Mouse (Mus musculus): ENCODE data around the gene Phf14.
"Not testable (repeated sequence)": the region's sequence is repeated elsewhere in the genome, so short reads cannot be mapped to it uniquely, and the experiment has no call there.

Phf14 gene

DNA sequence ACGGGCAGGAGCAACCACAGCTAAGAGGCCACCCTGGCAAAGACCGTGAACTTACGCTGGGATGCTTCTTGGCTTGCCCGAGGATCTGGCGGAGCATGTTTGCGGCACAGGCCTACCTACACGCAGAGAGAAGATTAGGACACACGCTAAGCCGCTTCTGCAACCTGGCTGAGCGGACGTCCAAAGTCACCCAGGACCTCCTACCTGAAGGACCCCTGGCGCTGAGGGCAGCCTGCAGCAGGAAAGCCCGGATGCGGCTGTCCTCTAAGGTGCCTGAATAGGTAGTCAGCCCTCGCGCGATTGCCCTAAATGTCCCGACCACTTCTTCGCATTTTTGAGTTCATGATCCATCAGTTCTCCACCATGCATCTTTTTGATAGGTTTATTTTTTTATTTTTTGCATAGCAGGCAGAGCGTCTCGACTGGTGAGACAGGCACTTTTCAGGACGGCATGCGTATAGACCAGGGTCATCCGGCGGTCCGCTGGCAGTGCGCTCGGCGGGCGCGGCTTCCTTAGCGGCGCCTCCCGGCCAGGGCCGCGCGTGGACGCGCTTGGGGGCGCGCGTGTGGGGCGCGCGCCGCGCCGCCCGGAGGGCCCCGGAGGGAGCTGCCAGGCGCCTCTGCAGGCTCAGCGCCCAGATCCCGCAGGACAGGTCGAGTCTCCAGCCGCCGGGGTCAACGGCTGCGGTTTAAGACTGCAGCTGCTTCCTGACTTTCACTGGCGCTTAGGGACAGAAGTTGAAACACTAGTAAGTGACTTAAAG lies at the start of gene Phf14, which contains the start of gene Ndufa4:
Gene Phf14, plus strand, starts transcription at position 541 of the 764 bp plus-strand sequence.
Gene Ndufa4, minus strand, starts transcription at position 229 of the 764 bp plus-strand sequence.
- DNase-seq: peak; percentile 96

- not testable (repeated sequence) for DNase-seq
These were observed 32.2 kb upstream of the Phf14 start for GRCm38 (mm10) chr6:11875364-11875763.

GRCm38 (mm10) chr6:11900809-11901310 lies 6.7 kb upstream of the Phf14 start:
- no peak for DNase-seq

DNA sequence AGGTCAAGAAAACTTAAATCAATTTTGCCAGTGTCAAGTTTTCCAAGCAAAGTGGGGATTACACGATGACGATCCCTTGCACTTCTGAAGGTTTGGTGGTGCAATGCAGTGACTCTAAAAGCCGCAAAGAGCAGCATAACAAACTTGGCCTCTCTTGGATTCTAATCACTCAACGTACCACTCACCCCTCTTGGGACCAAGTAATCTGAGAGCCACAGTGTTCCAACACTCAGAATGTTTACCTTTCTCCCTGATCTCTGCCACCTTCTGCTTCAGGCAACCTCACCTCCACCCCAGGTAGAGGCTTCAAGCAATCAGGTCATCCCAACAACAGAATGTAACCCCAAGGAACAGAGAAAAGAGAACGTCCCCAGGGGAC lies 730 bp upstream of the Phf14 start:
- no peak for DNase-seq

DNA sequence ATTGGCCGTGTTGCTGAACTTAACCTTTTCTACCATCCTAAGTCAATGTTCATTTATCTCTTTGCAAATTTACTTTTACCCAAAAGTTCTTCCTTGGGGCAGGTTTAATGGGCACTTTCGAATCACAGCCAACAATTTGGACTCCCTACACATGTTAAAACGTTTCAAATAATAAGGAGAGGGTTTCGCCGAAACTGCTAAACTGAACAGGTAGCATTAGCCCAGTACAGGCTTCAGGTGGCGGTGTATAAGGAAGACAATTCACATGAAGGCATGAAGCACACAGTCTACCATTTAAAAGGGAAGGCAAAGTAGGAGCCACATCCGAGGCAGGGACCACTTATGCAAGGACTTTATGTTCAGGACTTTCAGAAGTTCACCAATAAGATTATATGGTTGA lies 561 bp downstream of the Phf14 start:
- no peak for DNase-seq

GRCm38 (mm10) chr6:11925496-11926041 lies 18.0 kb downstream of the Phf14 start:
- DNase-seq: peak; percentile 85

DNA sequence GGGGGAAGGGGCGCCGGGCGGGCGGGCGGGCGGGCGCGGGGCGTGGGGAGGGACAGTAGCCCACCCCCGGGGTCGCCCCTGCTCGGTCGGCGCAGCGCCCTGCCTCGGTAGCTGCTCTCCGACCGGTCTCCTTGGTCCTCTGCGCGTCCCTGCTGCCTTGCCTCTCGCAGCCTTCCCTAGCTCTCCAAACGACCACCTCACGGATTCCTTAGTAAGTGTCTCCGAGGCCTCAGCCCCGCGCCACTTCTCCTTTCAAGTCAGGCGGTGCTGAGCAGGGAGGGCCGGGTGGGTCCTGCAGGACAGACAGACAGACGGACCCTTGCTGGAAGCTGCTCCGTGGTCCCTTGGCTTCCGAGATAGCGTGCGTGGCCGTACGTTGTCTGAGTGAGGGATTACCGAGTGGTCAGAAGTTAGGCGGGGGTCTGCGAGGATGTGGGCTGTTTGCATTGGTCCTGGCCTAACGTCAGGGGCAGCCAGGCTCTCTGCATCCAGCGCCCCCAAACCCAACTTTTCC lies 18.5 kb downstream of the Phf14 start:
- DNase-seq: peak; percentile 35

GRCm38 (mm10) chr6:11927485-11927884 lies 19.9 kb downstream of the Phf14 start:
- no peak for DNase-seq

DNA sequence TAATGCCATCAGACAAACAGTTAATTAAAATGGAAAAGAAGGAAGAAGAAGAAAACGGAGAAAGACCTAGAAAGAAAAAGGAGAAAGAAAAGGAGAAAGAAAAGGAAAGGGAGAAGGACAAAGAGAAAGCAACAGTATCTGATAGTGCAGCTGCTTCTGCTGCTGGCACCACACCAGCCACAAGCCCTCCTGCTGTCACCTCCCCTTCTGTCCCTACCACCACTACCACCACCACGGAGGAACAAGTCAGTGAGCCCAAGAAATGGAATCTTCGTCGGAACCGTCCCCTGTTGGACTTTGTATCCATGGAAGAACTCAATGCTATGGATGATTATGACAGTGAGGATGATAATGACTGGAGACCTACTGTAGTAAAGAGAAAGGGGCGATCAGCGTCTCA lies 25.8 kb downstream of the Phf14 start:
- no peak for DNase-seq

DNA sequence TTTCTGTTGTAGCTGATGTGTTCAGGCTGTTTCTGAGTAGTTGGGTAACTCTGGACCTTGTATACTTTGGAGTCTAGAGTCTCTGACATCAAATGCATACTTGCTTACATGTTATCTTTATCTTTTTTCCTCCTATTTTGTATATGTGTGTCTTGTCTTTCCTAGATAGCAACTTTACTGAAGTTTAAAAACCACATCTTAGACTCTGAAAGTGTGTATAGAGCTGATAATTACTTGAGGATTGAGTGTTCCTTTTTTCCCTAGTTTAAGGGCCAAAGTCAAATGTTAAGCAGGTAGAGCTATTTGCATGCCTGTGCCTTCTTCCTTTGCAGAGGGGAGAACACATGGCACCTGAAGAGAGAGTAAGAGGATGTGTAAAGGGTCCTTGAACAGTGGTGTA lies 33.3 kb downstream of the Phf14 start:
- no peak for DNase-seq

DNA sequence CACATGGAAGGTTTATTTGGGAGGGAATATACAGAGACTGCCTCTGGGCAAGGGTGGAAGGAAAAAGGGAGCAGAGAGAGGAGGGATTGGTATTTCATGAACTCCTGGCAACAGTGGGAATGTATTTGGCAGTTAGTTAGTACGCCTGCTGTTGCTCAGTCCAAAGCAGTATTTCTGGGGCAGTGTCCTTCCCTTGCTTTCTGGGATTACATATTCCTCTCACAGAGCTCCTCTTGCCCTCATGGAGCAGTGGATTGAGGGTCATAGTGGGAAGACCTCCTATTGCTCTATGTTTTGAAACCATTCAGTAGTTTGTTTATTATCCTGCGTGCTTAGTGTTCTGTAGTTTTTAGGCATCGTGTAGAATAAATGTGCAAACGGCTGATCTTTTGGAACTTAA lies 34.5 kb downstream of the Phf14 start:
- DNase-seq: peak; percentile 16

- DNase-seq: no peak
These were observed 40.5 kb downstream of the Phf14 start for GRCm38 (mm10) chr6:11948100-11948499.

DNA sequence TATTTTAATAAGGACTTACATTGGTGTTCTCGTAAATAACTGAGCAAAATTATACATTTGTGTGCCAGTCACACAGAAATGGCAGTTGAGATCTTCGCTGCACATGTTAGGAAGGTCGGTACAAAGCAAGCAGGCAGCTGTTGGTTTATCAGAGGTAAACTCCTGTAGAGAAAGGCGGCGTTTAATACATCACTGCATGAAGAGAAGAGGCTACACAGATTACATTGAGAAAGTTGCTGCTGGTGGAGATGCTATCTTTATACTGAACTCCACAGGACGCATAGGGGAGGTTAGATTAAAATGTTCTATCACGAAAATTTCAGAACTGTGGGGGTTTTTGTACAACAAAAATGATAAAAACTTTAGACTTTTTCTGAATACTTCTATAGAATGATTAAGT lies 52.6 kb downstream of the Phf14 start:
- DNase-seq: no peak

DNA sequence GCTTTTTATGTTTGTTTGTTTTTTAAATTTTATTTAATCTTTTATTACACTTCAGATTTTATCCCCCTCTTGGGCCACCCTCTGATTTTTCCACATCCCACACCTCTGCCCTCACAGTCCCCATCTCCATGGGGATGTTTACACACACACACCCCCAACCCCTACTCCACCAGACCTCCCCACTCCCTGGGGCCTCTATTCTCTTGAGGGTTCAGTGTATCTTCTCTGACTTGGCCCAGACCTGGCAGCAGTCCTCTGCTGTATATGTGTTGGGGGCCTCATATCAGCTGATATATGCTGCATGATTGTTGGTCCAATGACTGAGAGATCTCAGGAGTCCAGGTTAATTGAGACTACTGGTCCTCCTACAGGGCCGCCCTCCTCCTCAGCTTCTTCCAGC lies 86.2 kb downstream of the Phf14 start:
- no peak for DNase-seq

DNA sequence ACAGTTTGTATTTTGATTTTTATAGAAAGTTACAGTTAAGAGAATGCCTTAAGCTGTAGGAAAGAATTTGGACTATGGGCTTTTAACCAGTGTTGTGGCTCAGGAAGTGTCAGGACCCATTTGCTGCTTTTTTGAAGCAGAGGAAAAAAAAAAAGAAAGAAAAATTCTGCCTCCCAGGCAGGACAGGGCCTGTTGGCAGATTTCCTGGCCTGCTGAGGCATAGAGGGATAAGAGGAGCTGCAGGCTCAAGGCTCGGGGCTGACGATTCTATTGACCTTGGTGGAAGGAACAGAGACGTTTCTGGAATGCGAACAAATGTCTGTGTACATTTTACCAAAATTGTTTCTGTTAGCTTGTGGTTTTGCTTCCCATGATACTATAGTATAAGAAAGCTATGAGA lies 91.0 kb downstream of the Phf14 start:
- no peak for DNase-seq

GRCm38 (mm10) chr6:11999506-11999905 lies 91.9 kb downstream of the Phf14 start:
- DNase-seq: no peak

- no peak for DNase-seq
These were observed 97.8 kb downstream of the Phf14 start for GRCm38 (mm10) chr6:12005455-12005854.

DNA sequence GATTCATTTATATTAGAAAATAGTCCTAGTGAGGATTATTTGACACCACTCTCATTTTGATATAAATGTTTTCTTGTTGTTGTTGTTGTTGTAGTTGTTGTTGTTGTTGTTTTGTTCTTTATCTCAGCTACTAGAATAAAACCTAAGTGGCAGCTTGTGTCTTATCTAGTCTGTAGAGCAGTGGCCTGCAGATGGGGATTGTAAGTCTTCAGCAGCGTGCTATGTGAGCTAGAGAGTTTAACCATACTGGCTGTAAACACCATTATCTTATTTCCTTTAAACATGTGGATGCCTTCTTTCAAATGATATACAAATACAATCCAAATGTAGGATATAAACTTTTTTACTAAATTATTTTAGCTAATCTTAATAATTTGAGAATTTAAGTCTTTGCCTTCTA lies 98.4 kb downstream of the Phf14 start:
- no peak for DNase-seq

GRCm38 (mm10) chr6:12012103-12012502 lies 104.5 kb downstream of the Phf14 start:
- DNase-seq: no peak

- no peak for DNase-seq
These were observed 106.4 kb downstream of the Phf14 start for GRCm38 (mm10) chr6:12014035-12014434.

DNA sequence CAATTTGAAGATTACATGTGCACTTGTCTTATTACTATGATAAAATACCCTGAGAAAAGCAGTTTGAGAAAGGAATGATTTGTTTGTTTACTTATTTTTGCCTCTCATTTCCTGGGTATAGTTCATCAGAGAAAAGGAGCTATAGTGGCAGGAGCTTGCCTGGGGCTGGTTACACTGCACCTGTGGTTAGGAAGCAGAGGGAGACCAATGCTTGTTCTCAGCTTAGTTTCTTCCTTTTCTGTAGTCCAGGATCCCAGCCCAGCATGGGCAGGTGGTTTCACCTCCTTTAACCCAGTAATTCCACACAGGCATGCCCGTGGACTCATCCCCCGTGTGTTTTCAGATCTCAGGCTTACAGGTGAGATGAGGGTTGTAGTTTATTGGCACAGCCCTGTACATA lies 107.1 kb downstream of the Phf14 start:
- DNase-seq: no peak

- no peak for DNase-seq
These were observed 112.1 kb downstream of the Phf14 start for GRCm38 (mm10) chr6:12019736-12020135.

GRCm38 (mm10) chr6:12020156-12020555 lies 112.5 kb downstream of the Phf14 start:
- DNase-seq: no peak

DNA sequence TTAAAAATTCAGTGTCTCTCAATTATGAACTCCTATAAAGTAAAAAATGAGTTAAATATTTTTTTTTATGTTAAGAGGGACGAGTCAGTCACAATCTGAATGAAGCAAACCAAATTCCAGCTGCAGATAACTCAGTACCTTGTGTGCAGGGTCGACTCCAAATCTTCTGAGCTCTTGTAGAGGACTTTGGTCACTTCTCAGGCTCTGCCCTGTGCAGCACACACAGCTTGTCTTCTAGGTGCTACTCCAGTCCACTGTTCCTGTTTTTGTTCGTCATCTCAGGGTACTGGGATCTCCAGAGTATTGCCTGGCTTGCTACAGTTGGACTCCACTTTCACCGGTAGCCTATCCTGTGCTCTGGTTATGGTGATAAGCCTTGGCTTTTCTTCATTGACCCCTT lies 113.1 kb downstream of the Phf14 start:
- DNase-seq: no peak
